Mouse (Mus musculus) midbrain, postnatal 0 days (tissue): Measurements from ENCODE around the gene Hpcal1. TPM values are rescaled to one million over a fixed set of nuclear protein-coding genes. Genes with fewer than 3 reads are reported as not detected.
"Not testable (repeated sequence)": the region's sequence is repeated elsewhere in the genome, so short reads cannot be mapped to it uniquely, and the experiment has no call there.

Source experiments
- ATAC-seq: fragments of 200-750 bp; cut with Nextera tagmentation; 2 replicates; pipeline ENCODE4 v1.8.0; 2017; ENCODE audit warnings: moderate number of reproducible peaks, mild to moderate bottlenecking, moderate TSS enrichment, moderate library complexity; ENCODE audit not compliant: low FRiP score
- DNase-seq: peaks from one replicate; pipeline ENCODE4 v3.0.0-alpha.2; 2015; ENCODE audit warnings: low spot score
- H3K27ac ChIP-seq: fragments of 300-500 bp; sonication (generic); 2 replicates; pipeline ENCODE4 v1.5.1; 2014; ENCODE audit warnings: low read depth, mild to moderate bottlenecking, low read length, mixed read lengths
- H3K27me3 ChIP-seq: fragments of 300-500 bp; sonication (generic); 2 replicates; pipeline ENCODE4 v1.6.1; 2014; ENCODE audit warnings: low read length, control low read depth, mixed read lengths; ENCODE audit not compliant: insufficient read depth
- H3K36me3 ChIP-seq: fragments of 300-500 bp; sonication (generic); 2 replicates; pipeline ENCODE4 v1.6.1; 2014; ENCODE audit warnings: low read length, control low read depth, mixed read lengths; ENCODE audit not compliant: insufficient read depth
- H3K4me1 ChIP-seq: fragments of 300-500 bp; sonication (generic); 2 replicates; pipeline ENCODE4 v1.6.1; 2014; ENCODE audit warnings: mild to moderate bottlenecking, control low read depth, antibody characterized with exemption, low read length, mixed read lengths; ENCODE audit not compliant: insufficient read depth
- H3K4me2 ChIP-seq: fragments of 300-500 bp; sonication (generic); 2 replicates; pipeline ENCODE4 v1.6.1; 2014; ENCODE audit warnings: low read depth, mild to moderate bottlenecking, low read length, mixed read lengths; ENCODE audit not compliant: poor library complexity, severe bottlenecking
- H3K4me3 ChIP-seq: fragments of 300-500 bp; sonication (generic); 2 replicates; pipeline ENCODE4 v1.5.1; 2014; ENCODE audit warnings: low read depth, mild to moderate bottlenecking, low read length, moderate library complexity
- H3K9ac ChIP-seq: fragments of 300-500 bp; sonication (generic); replicated peaks from 2 replicates; pipeline ENCODE4 v1.6.1; 2014; ENCODE audit warnings: mild to moderate bottlenecking, low read length, moderate library complexity, mixed read lengths; ENCODE audit not compliant: poor library complexity, severe bottlenecking
- H3K9me3 ChIP-seq: fragments of 300-500 bp; sonication (generic); 2 replicates; pipeline ENCODE4 v1.6.1; 2016; ENCODE audit warnings: low read length, control low read depth
- CTCF ChIP-seq: IDR thresholded peaks from 2 replicates; pipeline ENCODE4 v1.5.1; 2016; ENCODE audit warnings: antibody characterized with exemption, mild to moderate bottlenecking
- WGBS: fragments of 180-500 bp; shearing (Covaris S2); extraction: QIAGEN DNeasy Blood & Tissue Kit; methylation state at CpG from one replicate; pipeline ENCODE4 v1.1.7; 2014; 5-methylcytosine and 5-hydroxymethylcytosine counted together
- polyA plus RNA-seq: library from polyadenylated mRNA; unstranded; fragments of >200 nt; fragmentation: Nextera tagmentation; extraction: Ambion mirVana; gene quantifications from 2 replicates; pipeline ENCODE4 v1.2.1, GENCODE M21; 2015
- total RNA-seq: library from RNA; depleted of rRNA; stranded (reverse); fragments of >200 nt; gene quantifications from 2 replicates; pipeline ENCODE4 v1.2.3, GENCODE M21; 2014

The Hpcal1 gene
- total and polyA plus RNA-seq, 2 experiments from 2014 or later, result 94.0 to 139 TPM

GRCm38 (mm10) chr12:17778320-17778719 lies 87.7 kb downstream of the Hpcal1 start:
- no peaks in the 10 kb centered on the region for H3K27me3 ChIP-seq
- WGBS, result 13% methylated on average over 2 of the region's 3 CpGs
- no peak overlapping the region for H3K27ac ChIP-seq
- H3K9ac ChIP-seq, result no peak overlapping the region
- ATAC-seq, result no peak
- no peaks in the 10 kb centered on the region for H3K4me1 ChIP-seq
- no peaks in the 10 kb centered on the region for H3K36me3 ChIP-seq
- no peak overlapping the region for H3K4me2 ChIP-seq
- peak; percentile 66 for TF ChIP-seq CTCF
- no peaks in the 10 kb centered on the region for H3K9me3 ChIP-seq
- peak; percentile 35 for DNase-seq
- no peak overlapping the region for H3K4me3 ChIP-seq

GRCm38 (mm10) chr12:17779093-17779492 lies 88.4 kb downstream of the Hpcal1 start:
- no peak for TF ChIP-seq CTCF
- ATAC-seq (no peak), DNase-seq (peak; percentile 15)
- Histone ChIP-seq H3K9ac (no peak overlapping the region), H3K4me3 (no peak overlapping the region), H3K9me3 (no peaks in the 10 kb centered on the region), H3K27me3 (no peaks in the 10 kb centered on the region), H3K27ac (no peak overlapping the region), H3K4me1 (no peaks in the 10 kb centered on the region), H3K4me2 (no peak overlapping the region), H3K36me3 (no peaks in the 10 kb centered on the region)
- WGBS, result 19% methylated on average over 3 of the region's 3 CpGs

- peak; percentile 26; the same call in 1 of the 2 replicates for TF ChIP-seq CTCF
- WGBS, result 50% methylated on average over 3 of the region's 3 CpGs
Measured at GRCm38 (mm10) chr12:17789486-17789885, 98.8 kb downstream of the Hpcal1 start.

DNA sequence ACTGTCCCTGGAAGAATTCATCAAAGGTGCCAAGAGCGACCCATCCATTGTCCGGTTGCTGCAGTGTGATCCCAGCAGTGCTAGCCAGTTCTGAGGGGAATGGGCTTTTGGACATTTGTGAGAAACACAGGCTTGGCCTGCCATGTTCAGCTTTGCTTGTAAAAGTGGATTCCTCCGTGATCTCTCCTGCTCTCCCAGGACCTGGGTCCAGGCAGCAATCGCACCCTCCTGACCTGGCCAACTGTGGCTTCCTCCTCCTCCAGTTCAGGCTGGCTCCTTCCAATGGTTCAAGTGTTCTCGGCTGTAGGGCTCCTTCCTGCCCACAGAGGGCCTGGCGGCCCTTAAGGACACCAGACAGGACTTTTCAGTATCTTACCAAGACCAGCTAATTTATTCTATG lies 100.5 kb downstream of the Hpcal1 start:
- H3K27ac ChIP-seq, result no peak overlapping the region
- H3K4me1 ChIP-seq, result no peaks in the 10 kb centered on the region
- H3K27me3 ChIP-seq, result no peaks in the 10 kb centered on the region
- TF ChIP-seq CTCF, result no peak
- 86% methylated on average over 6 of the region's 6 CpGs for WGBS
- H3K9me3 ChIP-seq, result no peaks in the 10 kb centered on the region
- no peak overlapping the region for H3K4me2 ChIP-seq
- peaks cover 2% of the 10 kb centered on the region; the same call in 1 of the 2 replicates for H3K36me3 ChIP-seq
- H3K4me3 ChIP-seq, result no peak overlapping the region
- no peak overlapping the region for H3K9ac ChIP-seq
- ATAC-seq (no peak), DNase-seq (no peak)

More at GRCm38 (mm10) chr12:17789486-17789885, 98.8 kb downstream of the Hpcal1 start:
- Histone ChIP-seq H3K27me3 (no peaks in the 10 kb centered on the region), H3K36me3 (peaks cover 2% of the 10 kb centered on the region; the same call in 1 of the 2 replicates), H3K4me3 (no peak overlapping the region), H3K27ac (no peak overlapping the region), H3K4me1 (no peaks in the 10 kb centered on the region), H3K4me2 (no peak overlapping the region), H3K9ac (no peak overlapping the region), H3K9me3 (no peaks in the 10 kb centered on the region)
- ATAC-seq (no peak), DNase-seq (no peak)

GRCm38 (mm10) chr12:17792756-17793155 lies 102.1 kb downstream of the Hpcal1 start:
- no peak for TF ChIP-seq CTCF
- H3K9me3 ChIP-seq, result no peaks in the 10 kb centered on the region
- H3K9ac ChIP-seq, result no peak overlapping the region
- H3K4me1 ChIP-seq, result no peaks in the 10 kb centered on the region
- WGBS, result 93% methylated on average over 1 of the region's 1 CpGs
- H3K36me3 ChIP-seq, result peaks cover 2% of the 10 kb centered on the region; the same call in 1 of the 2 replicates
- H3K4me3 ChIP-seq, result no peak overlapping the region
- ATAC-seq, result no peak
- H3K4me2 ChIP-seq, result no peak overlapping the region
- H3K27me3 ChIP-seq, result no peaks in the 10 kb centered on the region
- DNase-seq, result no peak
- H3K27ac ChIP-seq, result no peak overlapping the region

- DNase-seq (peak; percentile 82), ATAC-seq (peak; percentile 34; the same call in 1 of the 2 replicates)
- WGBS, result 62% methylated on average over 3 of the region's 3 CpGs
- H3K27ac ChIP-seq, result no peak overlapping the region
- H3K4me2 ChIP-seq, result no peak overlapping the region
- no peak overlapping the region for H3K9ac ChIP-seq
- peaks cover 2% of the 10 kb centered on the region; the same call in 1 of the 2 replicates for H3K36me3 ChIP-seq
- no peaks in the 10 kb centered on the region for H3K9me3 ChIP-seq
- H3K4me1 ChIP-seq, result no peaks in the 10 kb centered on the region
- no peaks in the 10 kb centered on the region for H3K27me3 ChIP-seq
- TF ChIP-seq CTCF, result peak; percentile 78
- H3K4me3 ChIP-seq, result no peak overlapping the region
Measured at GRCm38 (mm10) chr12:17795660-17796278, 105.1 kb downstream of the Hpcal1 start.

- not testable (repeated sequence) for H3K9ac ChIP-seq, H3K4me1 ChIP-seq, H3K9me3 ChIP-seq, ATAC-seq, DNase-seq, H3K27ac ChIP-seq, H3K4me3 ChIP-seq, H3K27me3 ChIP-seq, H3K36me3 ChIP-seq, H3K4me2 ChIP-seq
- 87% methylated on average over 11 of the region's 11 CpGs for WGBS
Measured at GRCm38 (mm10) chr12:17798261-17798660, 107.6 kb downstream of the Hpcal1 start.
